Mouse (Mus musculus): Measurements from ENCODE around the gene Ecm1. TPM values are rescaled to one million over a fixed set of nuclear protein-coding genes. Genes with fewer than 3 reads are reported as not detected.
A peak's percentile ranks its signal among the peaks of the same experiment; 100 is the strongest.

Ecm1 gene
- total RNA-seq, 2 experiments from 2014 or later: 46.0 to 59.8 TPM

GRCm38 (mm10) chr3:95731802-95732201, 7.6 kb downstream of the Ecm1 start:
- no peak for DNase-seq
- intact Hi-C loops (cut with DNase I): no loop called here

GRCm38 (mm10) chr3:95730431-95730830, 8.9 kb downstream of the Ecm1 start:
- no peak for DNase-seq
- intact Hi-C loops (cut with DNase I): no loop called here

- DNase-seq: peak; percentile 34 to 56
- intact Hi-C loops (cut with DNase I): no loop called here
Observed at GRCm38 (mm10) chr3:95728906-95729305, 10.5 kb downstream of the Ecm1 start.

- intact Hi-C loops (cut with DNase I): no loop called here
- DNase-seq: no peak
Observed at GRCm38 (mm10) chr3:95726696-95727358, 12.5 kb downstream of the Ecm1 start.

GRCm38 (mm10) chr3:95725863-95726262, 13.5 kb downstream of the Ecm1 start:
- intact Hi-C loops (cut with DNase I): no loop called here
- no peak for DNase-seq

GRCm38 (mm10) chr3:95722386-95722785, 17.0 kb downstream of the Ecm1 start:
- no peak for DNase-seq
- intact Hi-C loops (cut with DNase I): no loop called here

GRCm38 (mm10) chr3:95718153-95718552, 21.2 kb downstream of the Ecm1 start:
- intact Hi-C loops (cut with DNase I): no loop called here
- DNase-seq: no peak

- DNase-seq: no peak
- intact Hi-C loops (cut with DNase I): no loop called here
Observed at GRCm38 (mm10) chr3:95716075-95716474, 23.3 kb downstream of the Ecm1 start.

- DNase-seq: no peak
- intact Hi-C loops (cut with DNase I): no loop called here
Observed at GRCm38 (mm10) chr3:95709967-95710366, 29.4 kb downstream of the Ecm1 start.

- intact Hi-C loops (cut with DNase I): no loop called here
- DNase-seq: no peak
Observed at GRCm38 (mm10) chr3:95709044-95709443, 30.3 kb downstream of the Ecm1 start.

GRCm38 (mm10) chr3:95707497-95707896, 31.9 kb downstream of the Ecm1 start:
- intact Hi-C loops (cut with DNase I): no loop called here
- no peak for DNase-seq

GRCm38 (mm10) chr3:95706273-95706672, 33.1 kb downstream of the Ecm1 start:
- intact Hi-C loops (cut with DNase I): no loop called here
- DNase-seq: no peak

- no peak for DNase-seq
- intact Hi-C loops (cut with DNase I): no loop called here
Observed at GRCm38 (mm10) chr3:95704612-95705011, 34.8 kb downstream of the Ecm1 start.

- intact Hi-C loops (cut with DNase I): no loop called here
- no peak for DNase-seq
Observed at GRCm38 (mm10) chr3:95703276-95703675, 36.1 kb downstream of the Ecm1 start.

GRCm38 (mm10) chr3:95701877-95702540, 37.4 kb downstream of the Ecm1 start:
- intact Hi-C loops (cut with DNase I): loop anchor here (2.0 kb wide), 1 partner anchor 23 kb away; no protein-coding TSS in a partner anchor

GRCm38 (mm10) chr3:95701085-95701484, 38.3 kb downstream of the Ecm1 start:
- DNase-seq: no peak
- intact Hi-C loops (cut with DNase I): loop anchor here (2.0 kb wide), 1 partner anchor 22 kb away; no protein-coding TSS in a partner anchor

More at GRCm38 (mm10) chr3:95701877-95702540, 37.4 kb downstream of the Ecm1 start:
- peak; percentile 82 to 84 for DNase-seq

GRCm38 (mm10) chr3:95700233-95700681, 39.1 kb downstream of the Ecm1 start:
- intact Hi-C loops (cut with DNase I): loop anchor here (2.0 kb wide), 1 partner anchor 21 kb away; no protein-coding TSS in a partner anchor
- peak; percentile 40 to 59 for DNase-seq

- DNase-seq: no peak
- intact Hi-C loops (cut with DNase I): no loop called here
Observed at GRCm38 (mm10) chr3:95698286-95698685, 41.1 kb downstream of the Ecm1 start.

- intact Hi-C loops (cut with DNase I): no loop called here
Observed at GRCm38 (mm10) chr3:95696360-95696759, 43.0 kb downstream of the Ecm1 start.

GRCm38 (mm10) chr3:95695796-95696195, 43.6 kb downstream of the Ecm1 start:
- DNase-seq: no peak
- intact Hi-C loops (cut with DNase I): no loop called here

More at GRCm38 (mm10) chr3:95696360-95696759, 43.0 kb downstream of the Ecm1 start:
- DNase-seq: peak in 1 of 2 experiments; percentile 4

GRCm38 (mm10) chr3:95694808-95695703, 44.3 kb downstream of the Ecm1 start:
- intact Hi-C loops (cut with DNase I): no loop called here
- DNase-seq: peak in 1 of 2 experiments; percentile 27
